Mouse (Mus musculus) embryonic fibroblast, embryonic 13.5 days (primary cell): ENCODE results near the gene Emilin1.

Experiments used
- CTCF ChIP-seq: IDR thresholded peaks from 2 replicates; pipeline ENCODE4 v1.5.1; 2011; ENCODE audit warnings: mild to moderate bottlenecking, control low read depth, low read length, moderate library complexity, borderline replicate concordance; ENCODE audit not compliant: insufficient read depth
- POLR2A ChIP-seq: IDR thresholded peaks from 2 replicates; pipeline ENCODE4 v1.6.1; 2011; ENCODE audit warnings: low read depth, mild to moderate bottlenecking, control low read depth, low read length, moderate library complexity

DNA sequence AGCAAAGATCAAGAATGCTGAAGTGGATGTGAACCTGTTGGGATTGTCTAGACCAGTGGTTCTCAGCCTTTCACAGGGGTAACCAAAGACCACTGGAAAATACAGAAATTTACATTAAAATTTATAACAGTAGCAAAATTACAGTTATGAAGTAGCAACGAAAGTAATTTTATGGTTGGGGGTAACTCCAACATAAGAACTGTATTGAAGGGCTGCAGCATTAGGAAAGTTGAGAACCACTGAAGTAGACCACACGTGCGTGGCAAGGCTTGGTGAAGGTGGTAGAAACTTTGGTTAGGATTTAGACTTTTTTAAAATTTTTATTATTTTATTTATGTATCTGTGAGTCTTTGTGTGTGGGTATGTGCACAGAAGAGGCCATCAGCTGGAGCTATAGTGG is 45.5 kb upstream of the Emilin1 start, which contains the start of gene Tmem214:
- TF ChIP-seq CTCF (no peak), POLR2A (no peak)
